Mouse (Mus musculus): Measurements from ENCODE around the gene Cfap61.

The Cfap61 gene

GRCm38 (mm10) chr2:146080282-146080681 lies 145.7 kb downstream of the Cfap61 start:
- in situ Hi-C loops (cut with MboI), result no loop called here

DNA sequence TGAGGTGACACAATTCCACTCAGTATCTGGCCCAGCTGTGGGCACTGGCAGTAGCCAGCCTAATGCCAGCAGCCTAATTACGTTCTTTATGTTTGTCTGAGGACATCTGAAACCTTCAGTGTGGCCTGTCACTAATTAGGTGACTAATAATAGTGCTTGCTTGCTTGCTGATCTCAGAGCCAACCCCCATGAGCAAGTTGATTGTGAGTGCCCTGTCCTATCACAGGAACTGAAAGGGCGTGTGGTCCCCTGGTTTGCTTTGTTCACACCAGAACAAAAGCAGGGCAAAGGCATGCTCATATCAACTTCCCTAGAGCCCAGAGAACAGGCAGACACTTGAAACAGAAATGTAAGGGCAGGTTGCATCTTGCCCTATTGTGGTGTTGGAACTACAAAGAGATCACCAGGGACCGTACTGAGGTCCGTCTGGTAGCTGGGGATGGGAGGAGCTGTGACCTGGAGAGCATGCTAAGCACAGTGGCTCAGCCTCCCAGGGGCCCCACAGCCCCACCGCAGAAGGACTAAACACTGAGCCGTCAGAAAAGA lies 148.8 kb downstream of the Cfap61 start:
- in situ Hi-C loops (cut with MboI), result no loop called here

DNA sequence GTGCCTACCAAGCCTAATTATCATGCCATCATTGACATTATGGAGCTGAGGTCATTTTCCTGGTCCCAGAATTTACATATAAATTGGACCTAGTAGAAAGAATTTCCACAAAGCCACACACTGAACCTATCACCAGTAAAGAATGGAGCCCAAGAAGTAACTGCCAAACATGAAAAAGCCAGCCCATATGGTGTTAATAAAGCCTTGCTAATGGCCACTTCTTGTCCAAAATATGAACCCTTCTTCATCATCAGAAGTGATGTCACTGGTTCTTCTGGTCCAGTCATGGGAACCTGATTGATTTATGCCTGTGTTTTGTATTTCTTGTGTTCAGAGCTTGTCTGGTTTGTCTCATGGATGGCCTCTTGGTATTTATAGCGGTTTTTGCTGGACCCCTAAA lies 152.8 kb downstream of the Cfap61 start:
- in situ Hi-C loops (cut with MboI), result no loop called here

- in situ Hi-C loops (cut with MboI), result no loop called here
Measured at GRCm38 (mm10) chr2:146089157-146089692, 154.6 kb downstream of the Cfap61 start.

DNA sequence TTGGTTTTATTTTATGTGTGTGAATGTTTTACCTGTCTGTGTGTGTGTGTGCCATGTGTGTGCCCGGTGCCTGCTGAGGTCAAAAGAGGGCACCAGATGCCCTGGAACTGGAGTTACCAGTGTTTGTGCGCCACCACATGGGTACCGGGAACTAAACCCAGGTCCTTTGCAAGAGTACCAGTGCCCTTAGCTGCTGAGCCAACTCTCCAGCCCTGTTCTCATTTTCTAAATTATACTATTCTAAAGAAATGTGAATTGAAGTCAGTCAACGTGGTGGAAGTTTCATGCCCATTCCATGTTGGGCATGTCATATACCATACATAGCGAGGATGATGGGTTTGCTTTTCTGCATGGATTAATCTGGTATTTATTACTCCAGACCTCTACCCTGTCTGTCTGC lies 162.9 kb downstream of the Cfap61 start:
- in situ Hi-C loops (cut with MboI), result no loop called here

GRCm38 (mm10) chr2:146098853-146099717 lies 164.5 kb downstream of the Cfap61 start:
- in situ Hi-C loops (cut with MboI), result no loop called here

GRCm38 (mm10) chr2:146099838-146100237 lies 165.3 kb downstream of the Cfap61 start:
- in situ Hi-C loops (cut with MboI), result no loop called here

- in situ Hi-C loops (cut with MboI), result no loop called here
Measured at GRCm38 (mm10) chr2:146100489-146101060, 166.0 kb downstream of the Cfap61 start.

GRCm38 (mm10) chr2:146102600-146102999 lies 168.0 kb downstream of the Cfap61 start:
- in situ Hi-C loops (cut with MboI), result no loop called here

DNA sequence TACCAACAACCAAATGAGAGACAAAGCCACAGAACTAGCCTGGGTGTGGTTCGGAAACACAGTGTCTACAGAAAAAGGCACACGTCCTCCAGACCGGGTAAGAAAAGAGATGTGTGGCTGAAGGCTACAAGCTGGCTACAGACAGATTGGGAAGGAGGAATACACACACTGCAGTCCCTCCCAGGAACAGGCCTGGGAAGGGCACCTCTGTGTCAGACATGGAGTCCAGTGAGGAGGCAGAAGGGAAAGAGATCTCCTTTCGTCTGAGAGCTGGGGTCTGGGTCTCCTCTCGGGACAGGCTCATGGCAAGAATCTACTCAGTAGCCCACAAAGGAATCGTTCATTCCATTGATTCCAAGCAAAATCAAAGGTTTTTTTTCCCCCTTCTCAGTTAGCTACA lies 170.8 kb downstream of the Cfap61 start:
- in situ Hi-C loops (cut with MboI), result no loop called here

DNA sequence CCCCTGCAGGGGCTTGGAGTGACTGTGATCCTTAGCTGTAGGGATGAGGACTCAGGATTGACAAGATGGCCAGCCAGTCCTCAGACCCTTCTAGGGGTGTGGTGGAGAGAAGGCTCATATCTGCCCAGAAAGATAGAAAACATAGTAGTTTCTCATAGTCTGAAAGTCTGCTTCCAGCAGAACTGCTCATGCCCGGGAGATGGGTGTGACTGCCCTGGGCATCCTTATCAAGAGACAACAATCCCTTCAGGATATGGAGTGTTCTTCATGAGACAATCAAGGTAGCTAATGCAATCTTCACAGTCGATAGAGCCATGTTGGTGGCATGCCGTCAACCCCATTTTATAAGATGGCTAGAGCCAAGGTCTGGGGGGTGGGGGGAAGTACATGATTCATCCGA lies 173.4 kb downstream of the Cfap61 start:
- in situ Hi-C loops (cut with MboI), result no loop called here

GRCm38 (mm10) chr2:146109921-146110320 lies 175.3 kb downstream of the Cfap61 start:
- in situ Hi-C loops (cut with MboI), result no loop called here

DNA sequence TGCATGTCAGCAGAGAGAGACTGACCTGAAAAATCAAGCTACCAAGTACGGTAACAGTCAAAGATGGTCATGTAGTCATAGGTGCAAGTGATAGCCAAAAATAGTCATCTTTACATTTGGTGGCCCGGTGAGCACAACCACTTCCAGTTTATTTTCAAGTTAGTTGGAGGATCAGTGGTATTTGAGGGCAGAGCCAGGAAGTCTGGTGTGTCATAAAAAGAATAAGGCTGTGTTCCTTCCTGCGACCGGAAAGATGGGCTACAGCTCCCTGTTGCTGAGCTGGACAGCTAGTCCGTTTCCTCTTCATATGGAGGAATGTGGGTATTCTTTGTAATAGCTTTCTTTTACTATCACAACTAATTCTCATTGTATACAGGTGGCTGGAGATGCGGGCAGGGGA lies 181.7 kb downstream of the Cfap61 start:
- in situ Hi-C loops (cut with MboI), result no loop called here

DNA sequence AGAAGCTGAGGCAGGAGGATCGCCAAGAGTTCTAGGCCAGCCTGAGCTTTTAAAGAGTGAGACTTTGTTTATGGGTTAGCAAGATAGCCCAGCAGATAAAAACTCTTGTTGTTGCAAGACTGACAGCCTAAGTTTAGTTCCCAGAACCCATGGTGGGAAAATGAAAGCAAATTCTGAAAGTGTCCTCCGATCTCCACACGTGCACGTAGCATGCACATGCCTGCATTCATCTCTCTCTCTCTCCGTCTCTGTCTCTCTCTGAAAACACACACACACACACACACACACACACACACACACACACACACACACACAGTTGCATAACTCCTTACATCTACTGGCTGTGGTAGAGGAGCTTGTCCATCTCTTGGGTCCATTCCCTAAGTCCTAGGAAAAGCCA lies 182.1 kb downstream of the Cfap61 start:
- in situ Hi-C loops (cut with MboI), result no loop called here

DNA sequence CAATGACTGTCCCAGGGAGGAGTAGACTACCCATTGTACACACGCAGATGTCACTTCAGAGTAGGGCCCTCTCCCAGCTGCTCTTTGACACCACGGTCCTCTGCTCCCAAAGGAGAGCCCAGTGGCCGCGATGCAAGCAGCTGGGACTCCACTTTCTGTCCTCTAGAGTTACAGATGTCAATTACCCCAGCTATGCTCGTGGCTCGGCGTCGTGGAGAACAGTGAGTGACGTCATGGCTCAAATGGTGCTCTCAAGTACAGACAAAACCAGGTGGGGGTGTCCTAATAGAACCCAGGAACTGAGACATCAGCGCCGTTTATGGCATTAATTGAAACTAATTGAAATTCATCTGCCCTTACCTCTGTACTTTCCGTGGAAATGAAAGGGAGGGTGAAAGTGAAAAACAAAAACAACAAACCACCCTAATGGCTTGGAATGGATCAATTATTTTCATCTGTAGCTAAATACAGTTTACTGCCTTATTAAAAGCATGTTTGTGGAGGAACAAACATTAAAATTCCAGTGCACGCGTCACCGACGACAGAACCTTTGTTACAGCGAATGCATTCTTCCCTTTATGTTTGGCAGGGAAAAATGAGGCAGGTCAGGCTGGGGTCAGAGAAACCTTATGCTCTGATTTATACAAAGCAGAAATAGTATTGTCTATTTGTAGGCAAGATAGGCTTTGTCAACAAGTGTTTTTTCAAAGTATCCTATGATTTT lies 182.8 kb downstream of the Cfap61 start:
- in situ Hi-C loops (cut with MboI), result no loop called here

GRCm38 (mm10) chr2:146117915-146118403 lies 183.4 kb downstream of the Cfap61 start:
- in situ Hi-C loops (cut with MboI), result no loop called here

DNA sequence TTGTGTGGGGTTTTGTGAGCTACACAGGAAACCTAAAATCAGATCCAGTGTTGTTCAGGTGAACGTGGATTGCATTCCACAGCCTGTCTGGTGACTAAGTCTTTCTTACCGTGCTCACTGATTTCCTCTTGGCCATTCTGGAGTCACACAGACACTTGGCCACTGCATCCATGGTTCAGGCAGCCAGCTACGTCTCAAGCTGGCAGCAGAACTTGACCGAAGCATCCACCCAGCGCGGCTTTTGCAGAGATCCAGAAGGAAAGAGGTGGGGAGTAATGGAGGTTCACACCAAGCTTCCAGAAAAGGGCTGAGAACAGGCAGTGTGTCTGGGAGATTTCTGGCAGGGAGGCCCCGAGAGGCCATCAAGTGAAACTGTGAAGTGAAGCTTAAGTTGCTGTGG lies 187.0 kb downstream of the Cfap61 start:
- in situ Hi-C loops (cut with MboI), result no loop called here

DNA sequence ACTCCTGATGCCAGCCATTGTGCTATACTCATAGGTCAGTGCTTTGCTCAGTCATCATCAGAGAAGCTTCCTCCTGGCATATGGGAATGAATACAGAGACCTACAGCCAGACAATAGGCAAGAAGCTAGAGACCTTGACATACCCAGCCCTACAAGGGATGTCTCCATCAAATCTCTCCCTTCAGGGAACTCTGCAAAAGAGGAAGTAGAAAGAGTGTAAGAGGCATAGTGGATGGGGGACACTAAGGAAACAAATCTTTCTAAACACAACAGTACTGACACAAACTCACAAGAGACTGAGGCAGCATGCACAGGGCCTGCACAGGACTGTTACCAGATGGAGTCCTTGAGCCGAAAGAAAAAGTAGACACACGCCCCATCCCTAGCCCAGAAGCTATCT lies 190.5 kb downstream of the Cfap61 start:
- in situ Hi-C loops (cut with MboI), result no loop called here

- in situ Hi-C loops (cut with MboI), result no loop called here
Measured at GRCm38 (mm10) chr2:146128622-146129021, 194.0 kb downstream of the Cfap61 start.

DNA sequence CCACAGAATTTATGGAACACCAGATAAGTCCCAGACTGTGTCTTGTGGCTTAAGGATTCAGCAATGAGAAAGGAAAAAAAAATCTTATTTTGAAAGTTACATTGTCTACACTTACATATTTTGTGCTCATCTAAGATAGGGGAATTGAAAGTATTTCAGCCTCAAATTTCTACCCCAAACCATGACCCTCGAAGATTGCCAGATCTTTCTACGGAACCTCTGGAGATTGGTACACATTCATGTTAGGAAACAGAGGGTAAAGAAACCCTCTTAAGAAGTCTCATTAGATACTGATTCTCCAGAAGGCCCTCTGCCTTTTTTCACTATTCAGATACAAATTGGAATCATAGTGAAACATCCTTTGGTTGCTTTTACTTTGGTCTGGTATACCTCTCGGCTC lies 195.9 kb downstream of the Cfap61 start:
- in situ Hi-C loops (cut with MboI), result no loop called here

- in situ Hi-C loops (cut with MboI), result no loop called here
Measured at GRCm38 (mm10) chr2:146134275-146134674, 199.7 kb downstream of the Cfap61 start.

- in situ Hi-C loops (cut with MboI), result no loop called here
Measured at GRCm38 (mm10) chr2:146140711-146141110, 206.1 kb downstream of the Cfap61 start.
